Mouse (Mus musculus) CH12.LX (cell line): ENCODE data around the gene Speg.

ENCODE experiments used
- CTCF ChIP-seq, 2 experiments: IDR thresholded peaks in 1 of 2; conservative IDR thresholded peaks in 1 of 2; 2 replicates each; pipeline ENCODE4 v1.5.1; 2011 to 2012; ENCODE audit warnings: low read depth in 2 of 2, low read length in 2 of 2, improper control_type of control experiment in 1 of 2, inconsistent platforms in 1 of 2, mild to moderate bottlenecking in 1 of 2, moderate library complexity in 1 of 2
- E2F4 ChIP-seq: IDR thresholded peaks from 2 replicates; pipeline ENCODE4 v1.6.1; 2011; ENCODE audit warnings: low read depth, low read length, improper control_type of control experiment; ENCODE audit not compliant: insufficient replicate concordance
- GABPA ChIP-seq: IDR thresholded peaks from 2 replicates; pipeline ENCODE4 v1.6.1; 2012; ENCODE audit warnings: low read depth, low read length, improper control_type of control experiment, inconsistent platforms; ENCODE audit not compliant: insufficient replicate concordance
- HCFC1 ChIP-seq: IDR thresholded peaks from 2 replicates; pipeline ENCODE4 v1.6.1; 2012; ENCODE audit warnings: low read depth, mild to moderate bottlenecking, inconsistent platforms, low read length, improper control_type of control experiment
- IRF4 ChIP-seq: IDR thresholded peaks from 2 replicates; pipeline ENCODE4 v1.6.1; 2014; ENCODE audit warnings: low read depth, mild to moderate bottlenecking, inconsistent platforms, low read length, improper control_type of control experiment
- MAX ChIP-seq: IDR thresholded peaks from 2 replicates; pipeline ENCODE4 v1.6.1; 2011; ENCODE audit warnings: low read length, improper control_type of control experiment
- POLR2A ChIP-seq: IDR thresholded peaks from 2 replicates; pipeline ENCODE4 v1.6.1; 2011; ENCODE audit warnings: low read depth, mild to moderate bottlenecking, improper control_type of control experiment, low read length
- RAD21 ChIP-seq: IDR thresholded peaks from 2 replicates; pipeline ENCODE4 v1.6.1; 2011; ENCODE audit warnings: low read depth, mild to moderate bottlenecking, low read length, improper control_type of control experiment, moderate library complexity
- SIN3A ChIP-seq: IDR thresholded peaks from 2 replicates; pipeline ENCODE4 v1.6.1; 2012; ENCODE audit warnings: low read length, improper control_type of control experiment, inconsistent platforms
- TBP ChIP-seq: conservative IDR thresholded peaks from 2 replicates; pipeline ENCODE4 v1.6.1; 2011; ENCODE audit warnings: low read depth, low read length, improper control_type of control experiment
- TCF12 ChIP-seq: IDR thresholded peaks from 2 replicates; pipeline ENCODE4 v1.6.1; 2014; ENCODE audit warnings: low read depth, mild to moderate bottlenecking, inconsistent platforms, low read length, improper control_type of control experiment

DNA sequence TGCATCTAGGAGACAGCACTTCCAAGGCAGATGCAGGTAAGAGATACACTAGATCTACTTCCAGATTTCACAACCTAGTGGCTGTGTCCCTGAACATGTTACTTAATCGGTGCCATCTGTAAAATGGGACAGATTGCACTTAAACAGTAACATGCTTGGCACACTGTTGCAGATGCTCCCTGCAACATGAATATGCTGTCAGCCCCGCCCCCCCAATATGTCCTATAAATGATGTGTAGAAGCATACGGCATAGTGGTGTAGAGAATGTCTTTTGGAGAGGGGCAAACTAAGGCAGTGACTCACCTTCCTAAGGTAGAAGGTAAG, 102.8 kb downstream of the Speg start:
- no peak for TF ChIP-seq POLR2A
- no peak for TF ChIP-seq TBP
- TF ChIP-seq GABPA: no peak
- TF ChIP-seq SIN3A: no peak
- no peak for TF ChIP-seq TCF12
- TF ChIP-seq CTCF (conservative IDR thresholded peaks at IDR 0.05 in 1 of 2, IDR thresholded peaks at IDR 0.05 in 1 of 2; ENCODE audit: low read depth in 2 of 2, low read length in 2 of 2): no peak
- no peak for TF ChIP-seq HCFC1
- no peak for TF ChIP-seq E2F4
- TF ChIP-seq MAX: no peak
- no peak for TF ChIP-seq RAD21
- TF ChIP-seq IRF4: no peak
